Comparison of ENCODE assay signal across 1 mouse cellular context in the genomic region with DNA sequence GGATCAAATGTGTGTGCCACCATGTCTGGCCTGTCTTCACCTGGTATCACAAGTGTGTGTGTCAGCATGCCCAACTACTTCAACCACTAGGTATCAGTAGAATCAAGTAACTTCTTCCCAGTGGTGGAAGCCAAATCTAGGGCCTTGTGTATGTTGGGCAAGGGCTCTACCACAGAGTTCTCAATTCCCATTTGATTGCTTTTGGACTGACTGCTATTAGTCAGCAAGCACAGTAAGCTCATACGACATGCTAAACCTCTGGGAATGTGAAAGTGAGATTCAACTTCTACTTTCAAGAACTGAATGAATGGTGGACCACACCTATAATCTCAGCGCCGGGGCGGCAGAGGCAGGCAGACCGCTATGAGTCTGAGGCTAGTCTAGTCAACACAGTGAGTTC.
A peak's percentile ranks its signal among the peaks of the same experiment; 100 is the strongest.
TF ChIP-seq lines count a peak whose summit lies in the region.

No protein-coding gene starts in this region.

TF ChIP-seq in CH12.LX, 34 proteins besides CTCF, POLR2A, EP300 and RAD21:
- TF ChIP-seq IRF4 (IDR thresholded peaks at IDR 0.05; ENCODE audit: low read depth, low read length) (peak; percentile 19; the same call in 1 of the 2 replicates), MAFK (IDR thresholded peaks at IDR 0.05; ENCODE audit: insufficient replicate concordance, low read length) (0 out of 2 replicates have a peak, but pooled peaks have one; percentile 53), CHD1 (IDR thresholded peaks at IDR 0.05; ENCODE audit: low read depth, low read length) (no peak)
